Mouse (Mus musculus) testis, adult 2 months (tissue): ENCODE measurements at regions not wholly inside any gene's neighbourhood (a gene's known extent, or its start where the extent isn't known, plus 50 kb on each side); places are given as distances from the start of the nearest gene placed in this dataset.

Experiments used
- H3K27ac ChIP-seq: fragments of 200-500 bp; 2 replicates; pipeline ENCODE4 v1.5.1; 2012; ENCODE audit warnings: low read depth, low read length; ENCODE audit not compliant: control insufficient read depth, insufficient read depth
- H3K27me3 ChIP-seq: fragments of 200-500 bp; 2 replicates; pipeline ENCODE4 v1.6.1; 2012; ENCODE audit warnings: mild to moderate bottlenecking, low read length, moderate library complexity; ENCODE audit not compliant: control insufficient read depth, insufficient read depth
- H3K36me3 ChIP-seq: fragments of 200-500 bp; 2 replicates; pipeline ENCODE4 v1.6.1; 2012; ENCODE audit warnings: mild to moderate bottlenecking, low read length; ENCODE audit not compliant: control insufficient read depth, insufficient read depth
- H3K4me1 ChIP-seq: fragments of 200-500 bp; 2 replicates; pipeline ENCODE4 v1.6.1; 2012; ENCODE audit warnings: low read length; ENCODE audit not compliant: control insufficient read depth, insufficient read depth
- H3K4me3 ChIP-seq: fragments of 200-500 bp; 2 replicates; pipeline ENCODE4 v1.5.1; 2012; ENCODE audit warnings: low read depth, mild to moderate bottlenecking, low read length, moderate library complexity, mixed read lengths; ENCODE audit not compliant: control insufficient read depth
- CTCF ChIP-seq: fragments of 200-500 bp; IDR thresholded peaks from 2 replicates; pipeline ENCODE4 v1.5.1; 2012; ENCODE audit warnings: low read depth, mild to moderate bottlenecking, inconsistent platforms, low read length, moderate library complexity; ENCODE audit not compliant: control insufficient read depth, insufficient read depth, insufficient replicate concordance
- POLR2A ChIP-seq: fragments of 200-500 bp; IDR thresholded peaks from 2 replicates; pipeline ENCODE4 v1.6.1; 2012; ENCODE audit warnings: low read depth, mild to moderate bottlenecking, inconsistent platforms, low read length, moderate library complexity; ENCODE audit not compliant: control insufficient read depth

GRCm38 (mm10) chr12:29175698-29176440 lies 352.3 kb upstream of the Myt1l start:
- H3K4me3 ChIP-seq: no peak overlapping the region
- H3K27me3 ChIP-seq: no peaks in the 10 kb centered on the region
- no peaks in the 10 kb centered on the region for H3K36me3 ChIP-seq
- no peak for TF ChIP-seq CTCF
- no peak for TF ChIP-seq POLR2A
- H3K4me1 ChIP-seq: no peaks in the 10 kb centered on the region
- no peak overlapping the region for H3K27ac ChIP-seq

GRCm38 (mm10) chr12:29177145-29177544 lies 351.0 kb upstream of the Myt1l start:
- H3K27me3 ChIP-seq: no peaks in the 10 kb centered on the region

DNA sequence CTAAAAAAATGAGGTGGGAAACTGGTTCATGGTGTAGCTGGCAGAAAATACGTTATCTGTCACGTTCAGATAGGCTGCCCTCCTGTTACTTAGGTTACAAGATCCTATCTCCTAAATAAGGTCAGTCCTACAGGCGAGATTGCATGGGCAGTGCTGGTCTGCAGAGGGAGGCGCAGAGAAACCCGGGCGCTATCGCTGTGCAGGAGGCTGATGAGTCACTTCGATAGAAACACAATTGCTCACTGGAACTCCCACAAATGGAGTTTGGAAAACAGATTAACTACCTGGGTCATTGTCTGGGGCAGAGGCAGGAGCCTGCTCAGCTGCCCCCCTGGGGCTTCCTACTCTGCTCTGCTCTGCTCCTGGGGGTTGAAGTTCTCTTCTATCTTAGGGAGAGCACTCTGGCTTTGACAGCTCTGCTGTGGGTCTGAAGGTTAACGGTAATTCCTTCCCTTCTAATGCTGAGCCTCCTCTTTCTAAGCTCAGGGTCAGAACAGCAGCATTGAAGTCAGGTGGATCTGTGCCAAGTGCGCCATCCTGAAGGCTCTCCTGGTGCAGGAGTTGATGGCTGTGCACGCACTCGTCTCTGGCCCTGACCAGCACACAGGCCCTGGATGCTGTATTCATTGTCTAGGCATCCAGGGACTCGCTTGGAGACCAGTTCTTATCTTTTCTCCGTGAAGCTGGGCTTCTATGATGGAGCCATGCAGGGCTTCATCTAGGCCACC lies 349.9 kb upstream of the Myt1l start:
- Histone ChIP-seq H3K36me3 (no peaks in the 10 kb centered on the region), H3K27ac (no peak overlapping the region), H3K4me1 (no peaks in the 10 kb centered on the region), H3K27me3 (no peaks in the 10 kb centered on the region), H3K4me3 (no peak overlapping the region)
- TF ChIP-seq CTCF: no peak
- TF ChIP-seq POLR2A: no peak

More at GRCm38 (mm10) chr12:29177145-29177544, 351.0 kb upstream of the Myt1l start:
- Histone ChIP-seq H3K4me1 (no peaks in the 10 kb centered on the region), H3K4me3 (no peak overlapping the region), H3K36me3 (no peaks in the 10 kb centered on the region), H3K27ac (no peak overlapping the region)
- TF ChIP-seq POLR2A (no peak), CTCF (no peak)

DNA sequence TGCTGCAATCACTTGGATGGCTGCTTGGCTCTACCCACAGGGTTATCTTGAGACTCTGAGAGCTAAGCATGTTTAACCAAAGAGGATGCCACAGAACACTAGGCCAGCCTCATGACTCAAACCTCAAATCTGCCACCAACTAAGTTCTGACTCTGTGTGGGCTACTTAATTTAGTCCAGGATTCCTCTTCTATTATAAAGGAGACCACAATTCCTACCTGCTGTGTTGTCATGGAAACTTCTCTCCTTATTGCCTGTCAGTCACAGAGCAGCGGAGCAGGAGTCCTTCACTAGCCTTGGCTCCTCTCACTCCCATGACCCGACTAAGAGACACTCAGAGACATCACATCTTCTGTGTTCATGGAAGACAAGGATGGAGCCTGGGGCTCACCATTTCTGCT lies 348.8 kb upstream of the Myt1l start:
- H3K36me3 ChIP-seq: no peaks in the 10 kb centered on the region
- H3K27me3 ChIP-seq: no peaks in the 10 kb centered on the region
- TF ChIP-seq POLR2A: no peak

DNA sequence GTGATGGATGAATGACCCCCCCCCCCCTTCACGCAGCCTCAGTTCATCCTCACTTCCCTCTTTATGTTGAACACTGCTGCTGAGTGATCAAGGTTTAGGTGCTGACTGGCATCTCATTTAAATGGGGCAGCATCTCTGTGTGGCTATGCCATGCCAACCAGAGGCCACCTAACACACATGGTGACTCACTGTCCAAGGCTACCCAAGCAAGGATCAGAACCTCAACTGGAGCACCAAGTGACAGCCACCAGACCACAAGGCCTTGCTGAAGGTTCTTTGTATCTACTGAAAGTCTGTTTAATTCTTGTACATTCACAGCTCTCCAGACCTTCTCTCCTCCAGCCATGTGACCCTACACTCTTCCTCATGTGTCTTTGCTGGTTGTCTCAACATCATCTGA lies 347.6 kb upstream of the Myt1l start:
- Histone ChIP-seq H3K27me3 (no peaks in the 10 kb centered on the region), H3K4me3 (no peak overlapping the region)
- no peak for TF ChIP-seq CTCF
- TF ChIP-seq POLR2A: no peak

More for the DNA sequence above, 348.8 kb upstream of the Myt1l start:
- H3K27ac ChIP-seq: no peak overlapping the region
- no peaks in the 10 kb centered on the region for H3K4me1 ChIP-seq
- no peak overlapping the region for H3K4me3 ChIP-seq

DNA sequence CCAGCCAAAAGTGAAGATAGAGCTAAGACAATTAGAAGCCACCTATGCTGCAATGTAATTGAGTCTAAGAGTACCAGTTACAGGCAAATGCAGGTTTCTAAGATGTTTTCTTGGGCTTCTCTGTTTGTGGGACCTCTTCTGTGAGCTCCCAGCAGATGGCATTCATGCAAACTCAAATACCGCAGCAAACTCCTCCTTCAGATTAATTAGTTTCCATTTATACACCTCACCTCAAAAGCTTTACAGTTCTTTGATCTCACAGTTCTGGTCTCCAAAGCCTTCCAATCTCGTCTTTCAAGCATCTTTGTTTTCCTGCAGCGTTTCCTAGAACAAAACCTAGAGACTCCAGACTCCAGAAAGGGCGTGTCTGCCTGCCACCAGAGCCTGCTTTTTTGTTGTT lies 340.6 kb upstream of the Myt1l start:
- Histone ChIP-seq H3K4me1 (no peaks in the 10 kb centered on the region), H3K27ac (no peak overlapping the region), H3K27me3 (no peaks in the 10 kb centered on the region), H3K4me3 (no peak overlapping the region), H3K36me3 (no peaks in the 10 kb centered on the region)
- TF ChIP-seq POLR2A (no peak), CTCF (no peak)

More for the DNA sequence above, 347.6 kb upstream of the Myt1l start:
- Histone ChIP-seq H3K27ac (no peak overlapping the region), H3K36me3 (no peaks in the 10 kb centered on the region), H3K4me1 (no peaks in the 10 kb centered on the region)

DNA sequence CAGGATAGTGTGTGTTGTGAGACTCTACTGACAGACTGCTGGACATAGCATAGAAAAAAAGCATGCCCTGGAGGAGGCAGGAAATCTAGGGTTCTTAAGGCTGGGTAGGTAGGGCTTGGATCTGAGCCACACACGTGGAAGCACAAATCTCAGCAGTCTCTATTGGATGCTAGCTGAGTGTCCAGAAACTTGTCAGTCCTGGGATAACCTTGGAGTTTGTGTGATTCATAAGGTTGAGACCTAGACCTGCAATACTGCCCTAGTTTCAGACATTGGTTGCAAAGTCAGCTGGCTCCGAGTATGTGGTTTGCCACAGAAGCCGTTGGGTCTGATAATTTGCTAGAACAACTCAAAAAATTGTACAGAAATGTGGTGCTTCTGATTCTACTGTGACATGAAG lies 335.8 kb upstream of the Myt1l start:
- H3K27ac ChIP-seq: no peak overlapping the region
- H3K4me3 ChIP-seq: no peak overlapping the region
- no peaks in the 10 kb centered on the region for H3K27me3 ChIP-seq
- TF ChIP-seq CTCF: no peak
- no peaks in the 10 kb centered on the region for H3K36me3 ChIP-seq
- no peaks in the 10 kb centered on the region for H3K4me1 ChIP-seq
